Mouse (Mus musculus) thymus, adult 2 months (tissue): ENCODE measurements at regions not wholly inside any gene's neighbourhood (a gene's known extent, or its start where the extent isn't known, plus 50 kb on each side); places are given as distances from the start of the nearest gene placed in this dataset.

ENCODE experiments used
- CTCF ChIP-seq: fragments of 200-500 bp; IDR thresholded peaks from 2 replicates; pipeline ENCODE4 v1.5.1; 2012; ENCODE audit warnings: mild to moderate bottlenecking, control low read depth, low read length, moderate library complexity, borderline replicate concordance; ENCODE audit not compliant: control insufficient read depth, poor library complexity, insufficient read depth; ENCODE audit errors: extremely low read depth
- POLR2A ChIP-seq: fragments of 200-500 bp; IDR thresholded peaks from 2 replicates; pipeline ENCODE4 v1.6.1; 2012; ENCODE audit warnings: mild to moderate bottlenecking, low read length, control low read depth, moderate library complexity; ENCODE audit not compliant: control insufficient read depth, poor library complexity, insufficient read depth; ENCODE audit errors: extremely low read depth

- no peak for TF ChIP-seq CTCF
- TF ChIP-seq POLR2A = no peak
These were observed 174.6 kb upstream of the Tab2 start for GRCm38 (mm10) chr10:8130472-8131241.
